Mouse (Mus musculus) MEL (cell line): Measurements from ENCODE around the gene Skida1.

Experiments used
- CTCF ChIP-seq, 3 experiments: IDR thresholded peaks in 2 of 3; conservative IDR thresholded peaks in 1 of 3; 2 replicates each; pipeline ENCODE4 v1.5.1; 2011 to 2012; ENCODE audit warnings: low read length in 3 of 3, low read depth in 2 of 3, mild to moderate bottlenecking in 2 of 3, improper control_type of control experiment in 1 of 3, inconsistent platforms in 1 of 3, mixed read lengths in 1 of 3, moderate library complexity in 1 of 3; ENCODE audit not compliant: control insufficient read depth in 1 of 3, insufficient read depth in 1 of 3, poor library complexity in 1 of 3, severe bottlenecking in 1 of 3
- EP300 ChIP-seq, 2 experiments: IDR thresholded peaks; 2 replicates each; pipeline ENCODE4 v1.6.1; 2011; ENCODE audit warnings: improper control_type of control experiment in 2 of 2, low read length in 2 of 2, low read depth in 1 of 2, mild to moderate bottlenecking in 1 of 2
- GATA1 ChIP-seq: IDR thresholded peaks from 2 replicates; pipeline ENCODE4 v1.6.1; 2011; ENCODE audit warnings: low read depth, low read length, improper control_type of control experiment
- NELFE ChIP-seq: IDR thresholded peaks from 2 replicates; pipeline ENCODE4 v1.6.1; 2011; ENCODE audit warnings: low read depth, low read length, improper control_type of control experiment
- POLR2A ChIP-seq, 2 experiments: IDR thresholded peaks; 2 replicates each; pipeline ENCODE4 v1.6.1; 2011 to 2012; ENCODE audit warnings: low read length in 2 of 2, mild to moderate bottlenecking in 2 of 2, control low read depth in 1 of 2, improper control_type of control experiment in 1 of 2, low read depth in 1 of 2, moderate library complexity in 1 of 2; ENCODE audit not compliant: control insufficient read depth in 1 of 2, insufficient read depth in 1 of 2, poor library complexity in 1 of 2
- RAD21 ChIP-seq: IDR thresholded peaks from 2 replicates; pipeline ENCODE4 v1.6.1; 2011; ENCODE audit warnings: mild to moderate bottlenecking, low read depth, low read length, improper control_type of control experiment
- SMC3 ChIP-seq: IDR thresholded peaks from 2 replicates; pipeline ENCODE4 v1.6.1; 2011; ENCODE audit warnings: low read depth, low read length, improper control_type of control experiment
- TBP ChIP-seq: IDR thresholded peaks from 2 replicates; pipeline ENCODE4 v1.8.0; 2011; ENCODE audit warnings: low read depth, low read length, improper control_type of control experiment

GRCm38 (mm10) chr2:18051831-18052170 lies 3.0 kb upstream of the Skida1 start:
- TF ChIP-seq CTCF (IDR thresholded peaks at IDR 0.05 in 2 of 3, conservative IDR thresholded peaks at IDR 0.05 in 1 of 3; ENCODE audit: control insufficient read depth in 1 of 3, insufficient read depth in 1 of 3, low read depth in 2 of 3, low read length in 3 of 3, poor library complexity in 1 of 3, severe bottlenecking in 1 of 3) = no peak
- TF ChIP-seq NELFE = no peak
- no peak for TF ChIP-seq RAD21
- no peak for TF ChIP-seq GATA1
- no peak for TF ChIP-seq SMC3
- no peak for TF ChIP-seq EP300 (IDR thresholded peaks at IDR 0.05; ENCODE audit: low read depth in 1 of 2, low read length in 2 of 2)
- TF ChIP-seq POLR2A (IDR thresholded peaks at IDR 0.05; ENCODE audit: control insufficient read depth in 1 of 2, insufficient read depth in 1 of 2, low read depth in 1 of 2, low read length in 2 of 2, poor library complexity in 1 of 2) = no peak
- TF ChIP-seq TBP = no peak
